In the genomic region with DNA sequence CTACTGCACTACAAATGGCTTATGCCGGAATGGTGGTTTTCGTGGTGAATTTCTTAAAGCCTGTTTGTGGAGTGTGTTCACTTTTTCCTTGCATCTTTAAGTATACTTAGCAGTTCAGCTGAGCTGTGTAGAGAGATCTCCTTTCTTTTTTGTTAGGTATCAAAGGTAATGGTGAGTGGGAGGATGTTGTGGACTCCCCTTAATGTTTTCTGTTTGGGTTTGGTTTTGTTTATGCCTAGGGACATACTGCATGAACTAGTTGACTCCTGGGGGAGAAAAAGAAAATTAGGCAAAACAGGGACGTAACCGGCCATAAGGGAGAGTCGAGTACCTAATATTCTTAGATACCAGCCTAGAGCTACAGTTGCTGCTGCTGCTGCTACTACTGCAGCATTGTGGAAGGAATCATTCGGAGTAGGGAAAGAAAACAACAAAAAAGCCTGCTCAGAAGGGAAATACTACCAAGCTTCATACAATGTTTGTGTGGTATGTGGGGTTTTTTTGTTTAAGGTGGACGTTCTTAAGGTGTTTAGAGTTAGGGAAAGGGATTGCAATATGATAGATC, we compare ENCODE assay signal across 8 mouse cellular contexts. TPM values are rescaled to one million over a fixed set of nuclear protein-coding genes. Genes with fewer than 3 reads are reported as not detected.
DNase-seq lines count a peak whose midpoint lies in the region; ATAC-seq and TF ChIP-seq lines count a peak whose summit lies in the region.

No protein-coding gene starts in this region.

- ATAC-seq in hindbrain, embryonic 16.5 days = no peak
- ATAC-seq in megakaryocyte progenitor cell, adult 5-6 weeks (replicated peaks; ENCODE audit: poor library complexity) = no peak

- no peaks in the 10 kb centered on the region for H3K9me3 ChIP-seq in hindbrain, embryonic 16.5 days (ENCODE audit: control insufficient read depth, low read length)

- H3K4me1 ChIP-seq in liver, adult 2 months (ENCODE audit: control insufficient read depth, insufficient read depth, low read length) = peaks cover 7% of the 10 kb centered on the region; the same call in 1 of the 2 replicates
- H3K4me1 ChIP-seq in cortical plate, adult 2 months (ENCODE audit: control insufficient read depth, insufficient read depth, low read length) = no peaks in the 10 kb centered on the region
- H3K4me1 ChIP-seq in hindbrain, embryonic 16.5 days (ENCODE audit: control insufficient read depth, insufficient read depth, low read depth, low read length) = peaks cover 17% of the 10 kb centered on the region

- 16% methylated on average over 7 of the region's 7 CpGs for WGBS in liver, adult 2 months
- 1% methylated on average over 7 of the region's 7 CpGs for WGBS in hindbrain, embryonic 16.5 days

- DNase-seq in liver, adult 2 months (ENCODE audit: extremely low read depth, low read depth, low spot score) = no peak
- no peak for DNase-seq in liver
- peak; percentile 66 for DNase-seq in naive thymus-derived CD4-positive, alpha-beta T cell, adult 2 months (ENCODE audit: low read depth)
- no peak for DNase-seq in cerebellum, adult 8-10 months
- DNase-seq in adrenal gland, adult (ENCODE audit: inconsistent age in 2 of 2, low spot score in 1 of 2) = no peak

- TF ChIP-seq POLR2A in liver, adult 2 months (IDR thresholded peaks at IDR 0.05; ENCODE audit: extremely low read depth, insufficient read depth, low read length) = no peak
- TF ChIP-seq POLR2A in cortical plate, adult 2 months (IDR thresholded peaks at IDR 0.05; ENCODE audit: extremely low read depth, insufficient read depth, low read length) = no peak

- H3K27me3 ChIP-seq in liver, adult 2 months (ENCODE audit: control insufficient read depth, insufficient read depth, low read length) = no peaks in the 10 kb centered on the region
- H3K27me3 ChIP-seq in hindbrain, embryonic 16.5 days (replicated peaks; ENCODE audit: control insufficient read depth, insufficient read depth, low read length) = no peaks in the 10 kb centered on the region

- H3K79me2 ChIP-seq in liver, adult 2 months (ENCODE audit: control insufficient read depth, insufficient read depth, low read length) = peaks cover 6% of the 10 kb centered on the region; the same call in 1 of the 2 replicates

- peak overlapping the region; percentile 80; the same call in 1 of the 2 replicates for H3K4me3 ChIP-seq in liver, adult 2 months (ENCODE audit: insufficient read depth, low read depth, low read length)
- H3K4me3 ChIP-seq in cortical plate, adult 2 months (ENCODE audit: insufficient read depth, low read length) = peak overlapping the region; percentile 61
- H3K4me3 ChIP-seq in hindbrain, embryonic 16.5 days (ENCODE audit: low read length) = peak overlapping the region; percentile 97

- no peak for TF ChIP-seq CTCF in liver, adult 2 months (IDR thresholded peaks at IDR 0.05; ENCODE audit: low read depth, low read length)
- TF ChIP-seq CTCF in cortical plate, adult 2 months (IDR thresholded peaks at IDR 0.05; ENCODE audit: extremely low read depth, insufficient read depth, low read length) = no peak

- H3K9ac ChIP-seq in liver, adult 2 months (ENCODE audit: low read depth, low read length) = no peak overlapping the region
- peak overlapping the region; percentile 95 for H3K9ac ChIP-seq in hindbrain, embryonic 16.5 days (ENCODE audit: low read depth, low read length)

- peak overlapping the region; percentile 79 for H3K4me2 ChIP-seq in hindbrain, embryonic 16.5 days (ENCODE audit: low read length)

- H3K36me3 ChIP-seq in liver, adult 2 months (ENCODE audit: control insufficient read depth, insufficient read depth, low read length) = no peaks in the 10 kb centered on the region; the same call in 1 of the 2 replicates
- H3K36me3 ChIP-seq in hindbrain, embryonic 16.5 days (ENCODE audit: control insufficient read depth, insufficient read depth, low read length) = no peaks in the 10 kb centered on the region

- H3K27ac ChIP-seq in liver, adult 2 months (replicated peaks; ENCODE audit: insufficient read depth, low read depth, low read length) = no peak overlapping the region
- no peak overlapping the region for H3K27ac ChIP-seq in cortical plate, adult 2 months (ENCODE audit: insufficient read depth, low read length)
- peak overlapping the region; percentile 42 for H3K27ac ChIP-seq in hindbrain, embryonic 16.5 days (ENCODE audit: low read depth, low read length)

RNA-seq across cellular contexts. Expression of a gene that starts 1.5 kb away (rescaled TPM):
- total RNA-seq in liver, adult 2 months (2014; rRNA removed) = 2.1 and 3.2 TPM in 2 replicates
- polyA plus RNA-seq in liver, adult 2 months (2012; rRNA removed) = 1.5 and 2.6 TPM in 2 replicates
- 15.7 and 17.7 TPM in 2 replicates for polyA plus RNA-seq in cortical plate, adult 2 months (2012; rRNA removed)
- polyA plus RNA-seq in hindbrain, embryonic 16.5 days (2015; fragmentation: Nextera tagmentation; extraction: Ambion mirVana) = 3.7 and 3.9 TPM in 2 replicates
- total RNA-seq in megakaryocyte progenitor cell, adult 5-6 weeks (2015) = 5.1 and 7.1 TPM in 2 replicates
- total RNA-seq in megakaryocyte progenitor cell, adult 5-6 weeks (2017) = 0.54 and 5.1 TPM in 2 replicates
